Comparison of ENCODE assay signal across 29 mouse cellular contexts in the genomic region with DNA sequence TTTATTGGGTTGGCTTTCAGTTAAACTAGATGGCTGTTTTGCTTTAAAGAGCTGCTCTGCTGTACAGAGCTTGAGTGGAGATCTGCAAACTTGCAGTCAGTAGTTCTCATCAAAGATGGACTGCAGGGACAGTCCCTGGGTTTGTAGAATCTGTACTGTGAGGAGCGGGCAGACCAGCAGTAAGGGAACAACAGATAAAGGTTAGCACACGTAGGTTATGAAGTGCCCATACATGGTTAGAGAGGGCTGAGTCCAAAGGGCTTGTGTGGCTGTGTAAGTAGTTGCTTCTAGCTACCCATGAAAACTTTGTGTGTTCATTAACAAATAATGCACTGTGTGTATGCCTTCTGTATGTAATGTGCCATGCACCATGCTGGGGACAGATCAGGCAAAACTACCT. TPM values are rescaled to one million over a fixed set of nuclear protein-coding genes. Genes with fewer than 3 reads are reported as not detected.
A peak's percentile ranks its signal among the peaks of the same experiment; 100 is the strongest.
DNase-seq lines count a peak whose midpoint lies in the region; ATAC-seq lines count a peak whose summit lies in the region.
"Had no signal": no experiment of that assay in that cellular context is flagged by ENCODE, and none has a peak within 500 bp of the region (broad histone marks: within the 10 kb centered on the region; RNA-seq: fewer than 3 reads in every experiment).

No protein-coding gene starts in this region.

- peaks cover 72% of the 10 kb centered on the region for H3K4me1 ChIP-seq in limb, embryonic 12.5 days (replicated peaks)
- H3K4me1 ChIP-seq in limb, embryonic 10.5 days: peaks cover 61% of the 10 kb centered on the region
- H3K4me1 ChIP-seq in lung, embryonic 15.5 days: peaks cover 56% of the 10 kb centered on the region

- H3K4me2 ChIP-seq in limb, embryonic 12.5 days: no peak overlapping the region
- H3K4me2 ChIP-seq in lung, embryonic 15.5 days: no peak overlapping the region
- H3K4me2 ChIP-seq: embryonic facial prominence, embryonic 12.5 days; forebrain, embryonic 15.5 days; heart, embryonic 13.5 days; hindbrain, embryonic 14.5 days; liver, embryonic 13.5 days had no signal

- no peaks in the 10 kb centered on the region for H3K9me3 ChIP-seq in limb, embryonic 12.5 days
- H3K9me3 ChIP-seq in limb, embryonic 10.5 days (replicated peaks): no peaks in the 10 kb centered on the region
- H3K9me3 ChIP-seq in lung, embryonic 15.5 days: no peaks in the 10 kb centered on the region
- H3K9me3 ChIP-seq: embryonic facial prominence, embryonic 12.5 days; forebrain, embryonic 15.5 days; heart, embryonic 13.5 days; liver, embryonic 13.5 days had no signal

- no peaks in the 10 kb centered on the region for H3K36me3 ChIP-seq in limb, embryonic 12.5 days
- H3K36me3 ChIP-seq in limb, embryonic 10.5 days: no peaks in the 10 kb centered on the region
- H3K36me3 ChIP-seq in lung, embryonic 15.5 days: no peaks in the 10 kb centered on the region
- H3K36me3 ChIP-seq: embryonic facial prominence, embryonic 12.5 days; forebrain, embryonic 15.5 days; heart, embryonic 13.5 days; liver, embryonic 13.5 days had no signal

- no peaks in the 10 kb centered on the region for H3K27me3 ChIP-seq in limb, embryonic 12.5 days
- no peaks in the 10 kb centered on the region for H3K27me3 ChIP-seq in limb, embryonic 10.5 days (ENCODE audit: low read depth, poor library complexity, severe bottlenecking)
- no peaks in the 10 kb centered on the region for H3K27me3 ChIP-seq in lung, embryonic 15.5 days
- H3K27me3 ChIP-seq: embryonic facial prominence, embryonic 12.5 days; forebrain, embryonic 15.5 days; heart, embryonic 13.5 days; liver, embryonic 13.5 days had no signal

- WGBS in limb, embryonic 12.5 days: 58% methylated on average over 2 of the region's 2 CpGs
- 81% methylated on average over 2 of the region's 2 CpGs for WGBS in limb, embryonic 10.5 days
- 72% methylated on average over 2 of the region's 2 CpGs for WGBS in lung, embryonic 15.5 days

- ATAC-seq in limb, embryonic 12.5 days (ENCODE audit: insufficient number of reproducible peaks, insufficient read depth, low FRiP score, low TSS enrichment, low read depth): no peak
- no peak for ATAC-seq in lung, embryonic 15.5 days (ENCODE audit: borderline replicate concordance, extremely low read depth, low FRiP score, low TSS enrichment)
- peak; percentile 32 for ATAC-seq in inflammation-experienced regulatory T-cells, adult 6 months
- no peak for ATAC-seq in cerebellum, adult (ENCODE audit: insufficient number of reproducible peaks, low FRiP score, low TSS enrichment)
- ATAC-seq: forebrain, embryonic 15.5 days had no signal

- no peak overlapping the region for H3K9ac ChIP-seq in limb, embryonic 12.5 days (replicated peaks)
- no peak overlapping the region for H3K9ac ChIP-seq in lung, embryonic 15.5 days
- H3K9ac ChIP-seq: embryonic facial prominence, embryonic 12.5 days; forebrain, embryonic 15.5 days; heart, embryonic 13.5 days; hindbrain, embryonic 14.5 days; liver, embryonic 13.5 days had no signal

- H3K4me3 ChIP-seq in limb, embryonic 12.5 days (replicated peaks): no peak overlapping the region
- no peak overlapping the region for H3K4me3 ChIP-seq in limb, embryonic 10.5 days
- no peak overlapping the region for H3K4me3 ChIP-seq in lung, embryonic 15.5 days
- H3K4me3 ChIP-seq: embryonic facial prominence, embryonic 12.5 days; forebrain, embryonic 15.5 days; gastrocnemius, adult 2 months; heart, embryonic 13.5 days; liver, embryonic 13.5 days had no signal

- no peak for DNase-seq in limb, embryonic 10.5 days (ENCODE audit: low spot score)
- DNase-seq in lung, postnatal 10 days: no peak
- DNase-seq in adrenal gland, postnatal 36 days: no peak
- DNase-seq: adrenal gland, adult 8-10 months; cerebellum, adult 11 months; cerebellum, adult 9-11 months; embryo, embryonic 11 days; gastrocnemius, adult 2 months; gastrocnemius, postnatal 36 days; heart, adult 18-20 months; heart, postnatal 10 days; kidney, adult 8-10 months; kidney, postnatal 4 days; layer of hippocampus, postnatal 36 days; left cerebral cortex, postnatal 4 days; liver, embryonic 13.5 days; midbrain, embryonic 14.5 days; retina, postnatal 1 day; right cerebral cortex, postnatal 14 days; thymus, adult 2 months; thymus, postnatal 36 days had no signal

- peak overlapping the region; percentile 47; the same call in 1 of the 2 replicates for H3K27ac ChIP-seq in limb, embryonic 12.5 days
- H3K27ac ChIP-seq in limb, embryonic 10.5 days: no peak overlapping the region
- peak overlapping the region; percentile 64; the same call in 1 of the 2 replicates for H3K27ac ChIP-seq in lung, embryonic 15.5 days
- H3K27ac ChIP-seq: embryonic facial prominence, embryonic 12.5 days; forebrain, embryonic 15.5 days; heart, embryonic 13.5 days; hindbrain, embryonic 14.5 days; liver, embryonic 13.5 days had no signal

RNA-seq across cellular contexts. Expression of gene Sh3bgrl2, which starts 24.2 kb away (rescaled TPM):
- 8.9 and 9.6 TPM in 2 replicates for polyA plus RNA-seq in limb, embryonic 12.5 days (2016; fragmentation: Nextera tagmentation; extraction: Ambion mirVana)
- 9.2 and 10.9 TPM in 2 replicates for polyA plus RNA-seq in limb, embryonic 10.5 days (2016; fragmentation: Nextera tagmentation; extraction: Ambion mirVana)
- 41.3 and 47.2 TPM in 2 replicates for polyA plus RNA-seq in lung, embryonic 15.5 days (2015; fragmentation: Nextera tagmentation; extraction: Ambion mirVana)
- polyA plus RNA-seq in inflammation-experienced regulatory T-cells, adult 6 months (2017; shearing (Covaris generic)): 10 to 100 TPM in 2 of 3 experiments, under 1 TPM in 1; 0.96 to 17.1 (median 11.0) TPM
- 10 to 100 TPM; 19.0 to 23.5 TPM for total RNA-seq in adrenal gland, postnatal 36 days (2021)
